Mouse (Mus musculus): ENCODE measurements around the gene Gm10428. TPM values are rescaled to one million over a fixed set of nuclear protein-coding genes. Genes with fewer than 3 reads are reported as not detected.
A peak's percentile ranks its signal among the peaks of the same experiment; 100 is the strongest.

The Gm10428 gene
- total RNA-seq, 2 experiments from 2014 or later: not detected

GRCm38 (mm10) chr11:62788935-62789616 lies 36.2 kb downstream of the Gm10428 start, which contains the start of gene Zfp286:
Gene Zfp286, minus strand, starts transcription at chr11:62789462.
- DNase-seq: peak; percentile 80

- no peak for DNase-seq
Measured at GRCm38 (mm10) chr11:62789617-62789936, 36.7 kb downstream of the Gm10428 start.

Other genes with a start within 250 kb of the Gm10428 start
- gene Cenpv, start 213.8 kb upstream of the Gm10428 start, total RNA-seq (2021): 10 to 100 TPM; 18.9 to 24.0 TPM
- 100 to 1,000 TPM; 692 to 747 TPM for gene Ubb, start 201.9 kb upstream of the Gm10428 start, total RNA-seq (2021)
- 1 to 10 TPM in 1 of 2 experiments, under 1 TPM in 1; 0.97 to 1.5 TPM for gene Trpv2, start 178.6 kb upstream of the Gm10428 start, total RNA-seq (2021)
- 1 to 10 TPM; 4.0 to 4.7 TPM for gene Lrrc75a, start 104.6 kb upstream of the Gm10428 start, total RNA-seq (2021)
- 1 to 10 TPM; 2.8 to 4.2 TPM for gene Mmgt2, start 104.4 kb upstream of the Gm10428 start, total RNA-seq (2021)
- gene Zfp287, start 21.2 kb upstream of the Gm10428 start, total RNA-seq (2021): 1 to 10 TPM; 1.4 to 1.7 TPM
- gene Zfp286, start 36.4 kb downstream of the Gm10428 start, total RNA-seq (2021): 1 to 10 TPM in 1 of 2 experiments, under 1 TPM in 1; 0.95 to 1.1 TPM
- gene Trim16, start 67.1 kb downstream of the Gm10428 start, total RNA-seq (2021): 10 to 100 TPM; 31.4 to 37.4 TPM
- under 1 TPM; 0.10 to 0.21 TPM for gene Fbxw10, start 94.0 kb downstream of the Gm10428 start, total RNA-seq (2021)
- 1 to 10 TPM; 6.7 to 8.0 TPM for gene Tvp23b, start 126.4 kb downstream of the Gm10428 start, total RNA-seq (2021)
- gene Cdrt4, start 198.1 kb downstream of the Gm10428 start, total RNA-seq (2021): under 1 TPM in 1 of 2 experiments, not detected in 1; 0.54 TPM

All from gastrocnemius, postnatal 25 days (tissue).